Mouse (Mus musculus) MEL (cell line): ENCODE measurements at regions not wholly inside any gene's neighbourhood (a gene's known extent, or its start where the extent isn't known, plus 50 kb on each side); places are given as distances from the start of the nearest gene placed in this dataset.

ENCODE experiments used
- DNase-seq: peaks from one replicate; pipeline ENCODE4 v3.0.0; 2011; ENCODE audit warnings: low read depth, low spot score
- H3K27ac ChIP-seq: 2 replicates; pipeline ENCODE4 v1.5.1; 2012; ENCODE audit warnings: low read depth, mild to moderate bottlenecking, control low read depth, low read length, moderate library complexity; ENCODE audit not compliant: control insufficient read depth
- H3K27me3 ChIP-seq, 2 experiments: fragments of 150-350 bp in 1 of 2; sonication (generic) in 1 of 2; 2 replicates each; pipeline ENCODE4 v1.6.1; 2012; ENCODE audit warnings: low read length in 2 of 2, mild to moderate bottlenecking in 2 of 2, improper control_type of control experiment in 1 of 2, moderate library complexity in 1 of 2; ENCODE audit not compliant: insufficient read depth in 2 of 2, control insufficient read depth in 1 of 2
- H3K36me3 ChIP-seq, 2 experiments: 2 replicates each; pipeline ENCODE4 v1.6.1; 2012 to 2014; ENCODE audit warnings: low read length in 2 of 2, improper control_type of control experiment in 1 of 2, inconsistent platforms in 1 of 2, mild to moderate bottlenecking in 1 of 2; ENCODE audit not compliant: insufficient read depth in 2 of 2, control insufficient read depth in 1 of 2
- H3K4me1 ChIP-seq, 2 experiments: fragments of 150-350 bp in 1 of 2; sonication (generic) in 1 of 2; 2 replicates each; pipeline ENCODE4 v1.6.1; 2012; ENCODE audit warnings: low read length in 2 of 2, improper control_type of control experiment in 1 of 2, mild to moderate bottlenecking in 1 of 2; ENCODE audit not compliant: insufficient read depth in 2 of 2, control insufficient read depth in 1 of 2
- H3K4me3 ChIP-seq, 2 experiments: fragments of 150-350 bp in 1 of 2; sonication (generic) in 1 of 2; 2 replicates each; pipeline ENCODE4 v1.5.1; 2012; ENCODE audit warnings: low read depth in 2 of 2, low read length in 2 of 2, mild to moderate bottlenecking in 2 of 2, moderate library complexity in 2 of 2, control low read depth in 1 of 2, improper control_type of control experiment in 1 of 2; ENCODE audit not compliant: control insufficient read depth in 1 of 2, insufficient read depth in 1 of 2
- H3K79me2 ChIP-seq: 2 replicates; pipeline ENCODE4 v1.6.1; 2012; ENCODE audit warnings: mild to moderate bottlenecking, low read length, moderate library complexity; ENCODE audit not compliant: control insufficient read depth, poor library complexity, insufficient read depth
- H3K9ac ChIP-seq: 2 replicates; pipeline ENCODE4 v1.6.1; 2012; ENCODE audit warnings: low read depth, mild to moderate bottlenecking, control low read depth, low read length, moderate library complexity; ENCODE audit not compliant: control insufficient read depth, poor library complexity, severe bottlenecking
- H3K9me3 ChIP-seq: fragments of 150-350 bp; sonication (generic); replicated peaks from 2 replicates; pipeline ENCODE4 v1.6.1; 2012; ENCODE audit warnings: mild to moderate bottlenecking, low read length, improper control_type of control experiment, moderate library complexity; ENCODE audit not compliant: insufficient read depth
- BHLHE40 ChIP-seq: IDR thresholded peaks from 2 replicates; pipeline ENCODE4 v1.6.1; 2012; ENCODE audit warnings: low read depth, mild to moderate bottlenecking, inconsistent platforms, low read length, improper control_type of control experiment, borderline replicate concordance
- CHD1 ChIP-seq: IDR thresholded peaks from 2 replicates; pipeline ENCODE4 v1.6.1; 2012; ENCODE audit warnings: low read depth, mild to moderate bottlenecking, inconsistent platforms, low read length, improper control_type of control experiment
- CTCF ChIP-seq, 3 experiments: IDR thresholded peaks in 2 of 3; conservative IDR thresholded peaks in 1 of 3; 2 replicates each; pipeline ENCODE4 v1.5.1; 2011 to 2012; ENCODE audit warnings: low read length in 3 of 3, low read depth in 2 of 3, mild to moderate bottlenecking in 2 of 3, improper control_type of control experiment in 1 of 3, inconsistent platforms in 1 of 3, mixed read lengths in 1 of 3, moderate library complexity in 1 of 3; ENCODE audit not compliant: control insufficient read depth in 1 of 3, insufficient read depth in 1 of 3, poor library complexity in 1 of 3, severe bottlenecking in 1 of 3
- ELF1 ChIP-seq: IDR thresholded peaks from 2 replicates; pipeline ENCODE4 v1.6.1; 2014; ENCODE audit warnings: low read depth, mild to moderate bottlenecking, inconsistent platforms, low read length, improper control_type of control experiment, moderate library complexity
- EP300 ChIP-seq, 2 experiments: IDR thresholded peaks; 2 replicates each; pipeline ENCODE4 v1.6.1; 2011; ENCODE audit warnings: improper control_type of control experiment in 2 of 2, low read length in 2 of 2, low read depth in 1 of 2, mild to moderate bottlenecking in 1 of 2
- ETS1 ChIP-seq: IDR thresholded peaks from 2 replicates; pipeline ENCODE4 v1.6.1; 2012; ENCODE audit warnings: low read depth, mild to moderate bottlenecking, inconsistent platforms, low read length, improper control_type of control experiment, moderate library complexity
- GABPA ChIP-seq: IDR thresholded peaks from 2 replicates; pipeline ENCODE4 v1.6.1; 2012; ENCODE audit warnings: low read depth, mild to moderate bottlenecking, inconsistent platforms, low read length, improper control_type of control experiment, moderate library complexity
- KAT2A ChIP-seq: conservative IDR thresholded peaks from 2 replicates; pipeline ENCODE4 v1.6.1; 2012; ENCODE audit warnings: low read depth, low read length, improper control_type of control experiment, inconsistent platforms
- MEF2A ChIP-seq: IDR thresholded peaks from 2 replicates; pipeline ENCODE4 v1.6.1; 2014; ENCODE audit warnings: low read depth, mild to moderate bottlenecking, inconsistent platforms, low read length, improper control_type of control experiment; ENCODE audit not compliant: poor library complexity, insufficient replicate concordance, severe bottlenecking; ENCODE audit errors: extremely low read depth
- MXI1 ChIP-seq: IDR thresholded peaks from 2 replicates; pipeline ENCODE4 v1.6.1; 2011; ENCODE audit warnings: mild to moderate bottlenecking, low read depth, low read length, improper control_type of control experiment
- MYB ChIP-seq: IDR thresholded peaks from 2 replicates; pipeline ENCODE4 v1.6.1; 2011; ENCODE audit warnings: mild to moderate bottlenecking, low read depth, low read length, improper control_type of control experiment
- MYC ChIP-seq: IDR thresholded peaks from 2 replicates; pipeline ENCODE4 v1.6.1; 2011; ENCODE audit warnings: low read depth, mild to moderate bottlenecking, low read length, improper control_type of control experiment, moderate library complexity
- NELFE ChIP-seq: IDR thresholded peaks from 2 replicates; pipeline ENCODE4 v1.6.1; 2011; ENCODE audit warnings: low read depth, low read length, improper control_type of control experiment
- NRF1 ChIP-seq: IDR thresholded peaks from 2 replicates; pipeline ENCODE4 v1.6.1; 2014; ENCODE audit warnings: low read depth, mild to moderate bottlenecking, inconsistent platforms, low read length, improper control_type of control experiment, moderate library complexity; ENCODE audit not compliant: poor library complexity, insufficient read depth, severe bottlenecking
- POLR2A ChIP-seq, 2 experiments: IDR thresholded peaks; 2 replicates each; pipeline ENCODE4 v1.6.1; 2011 to 2012; ENCODE audit warnings: low read length in 2 of 2, mild to moderate bottlenecking in 2 of 2, control low read depth in 1 of 2, improper control_type of control experiment in 1 of 2, low read depth in 1 of 2, moderate library complexity in 1 of 2; ENCODE audit not compliant: control insufficient read depth in 1 of 2, insufficient read depth in 1 of 2, poor library complexity in 1 of 2
- POLR2AphosphoS5 ChIP-seq: IDR thresholded peaks from 2 replicates; pipeline ENCODE4 v1.6.1; 2012; ENCODE audit warnings: low read depth, borderline replicate concordance, mild to moderate bottlenecking, inconsistent platforms, low read length, moderate library complexity, mixed read lengths
- SIN3A ChIP-seq: IDR thresholded peaks from 2 replicates; pipeline ENCODE4 v1.6.1; 2012; ENCODE audit warnings: low read length, improper control_type of control experiment, inconsistent platforms
- TCF12 ChIP-seq: IDR thresholded peaks from 2 replicates; pipeline ENCODE4 v1.6.1; 2014; ENCODE audit warnings: low read depth, mild to moderate bottlenecking, inconsistent platforms, low read length, improper control_type of control experiment, moderate library complexity
- UBTF ChIP-seq: IDR thresholded peaks from 2 replicates; pipeline ENCODE4 v1.6.1; 2012; ENCODE audit warnings: low read depth, mild to moderate bottlenecking, inconsistent platforms, low read length, improper control_type of control experiment, moderate library complexity, borderline replicate concordance; ENCODE audit not compliant: insufficient read depth
- USF2 ChIP-seq, 2 experiments: IDR thresholded peaks; 2 replicates each; pipeline ENCODE4 v1.6.1; 2011 to 2012; ENCODE audit warnings: improper control_type of control experiment in 2 of 2, low read length in 2 of 2, borderline replicate concordance in 1 of 2, inconsistent platforms in 1 of 2, low read depth in 1 of 2, mild to moderate bottlenecking in 1 of 2; ENCODE audit not compliant: insufficient read depth in 1 of 2
- ZC3H11A ChIP-seq: IDR thresholded peaks from 2 replicates; pipeline ENCODE4 v1.6.1; 2012; ENCODE audit warnings: low read depth, mild to moderate bottlenecking, inconsistent platforms, low read length, improper control_type of control experiment
- ZKSCAN1 ChIP-seq: IDR thresholded peaks from 2 replicates; pipeline ENCODE4 v1.6.1; 2012; ENCODE audit warnings: low read depth, mild to moderate bottlenecking, inconsistent platforms, low read length, improper control_type of control experiment, moderate library complexity
- ZMIZ1 ChIP-seq: IDR thresholded peaks from 2 replicates; pipeline ENCODE4 v1.6.1; 2012; ENCODE audit warnings: low read depth, mild to moderate bottlenecking, inconsistent platforms, low read length, improper control_type of control experiment, moderate library complexity
- ZNF384 ChIP-seq: IDR thresholded peaks from 2 replicates; pipeline ENCODE4 v1.6.1; 2012; ENCODE audit warnings: low read depth, mild to moderate bottlenecking, inconsistent platforms, low read length, improper control_type of control experiment

GRCm38 (mm10) chr2:61138625-61138997 is 175.6 kb upstream of the Rbms1 start:
- no peaks in the 10 kb centered on the region for H3K4me1 ChIP-seq
- no peak overlapping the region for H3K9ac ChIP-seq
- no peaks in the 10 kb centered on the region for H3K9me3 ChIP-seq
- no peak for DNase-seq
- no peaks in the 10 kb centered on the region for H3K27me3 ChIP-seq
- no peaks in the 10 kb centered on the region for H3K79me2 ChIP-seq
- H3K36me3 ChIP-seq = no peaks in the 10 kb centered on the region
- H3K4me3 ChIP-seq = no peak overlapping the region
- no peak overlapping the region for H3K27ac ChIP-seq
- TF ChIP-seq GABPA = no peak
- TF ChIP-seq ZMIZ1 = no peak
- TF ChIP-seq POLR2A (IDR thresholded peaks at IDR 0.05; ENCODE audit: control insufficient read depth in 1 of 2, insufficient read depth in 1 of 2, low read depth in 1 of 2, low read length in 2 of 2, poor library complexity in 1 of 2) = no peak
- TF ChIP-seq MXI1 = no peak
- TF ChIP-seq TCF12 = no peak
- TF ChIP-seq BHLHE40 = no peak

- no peak overlapping the region for H3K27ac ChIP-seq
Observed at GRCm38 (mm10) chr2:61137378-61137777, 174.4 kb upstream of the Rbms1 start.

GRCm38 (mm10) chr2:61136926-61137325 is 173.9 kb upstream of the Rbms1 start:
- Histone ChIP-seq H3K79me2 (no peaks in the 10 kb centered on the region), H3K27ac (no peak overlapping the region)
- TF ChIP-seq TCF12 (no peak), MYC (no peak), ZC3H11A (no peak), UBTF (no peak), ZNF384 (peak; percentile 16; the same call in 1 of the 2 replicates), NRF1 (no peak)

More at GRCm38 (mm10) chr2:61137378-61137777, 174.4 kb upstream of the Rbms1 start:
- Histone ChIP-seq H3K9ac (no peak overlapping the region), H3K79me2 (no peaks in the 10 kb centered on the region), H3K36me3 (no peaks in the 10 kb centered on the region), H3K27me3 (no peaks in the 10 kb centered on the region), H3K4me3 (no peak overlapping the region), H3K4me1 (no peaks in the 10 kb centered on the region), H3K9me3 (no peaks in the 10 kb centered on the region)
- peak; percentile 11 for DNase-seq
- TF ChIP-seq CTCF (IDR thresholded peaks at IDR 0.05 in 2 of 3, conservative IDR thresholded peaks at IDR 0.05 in 1 of 3; ENCODE audit: control insufficient read depth in 1 of 3, insufficient read depth in 1 of 3, low read depth in 2 of 3, low read length in 3 of 3, poor library complexity in 1 of 3, severe bottlenecking in 1 of 3) (no peak), USF2 (IDR thresholded peaks at IDR 0.05; ENCODE audit: borderline replicate concordance in 1 of 2, insufficient read depth in 1 of 2, low read depth in 1 of 2, low read length in 2 of 2) (no peak), SIN3A (no peak), CHD1 (no peak), ZMIZ1 (no peak), ETS1 (no peak), ZC3H11A (no peak), MEF2A (no peak), MYB (no peak), ZKSCAN1 (no peak), MXI1 (no peak), EP300 (IDR thresholded peaks at IDR 0.05; ENCODE audit: low read depth in 1 of 2, low read length in 2 of 2) (no peak), ELF1 (no peak), POLR2AphosphoS5 (no peak), TCF12 (no peak), UBTF (no peak), KAT2A (no peak), NELFE (no peak)

More at GRCm38 (mm10) chr2:61136926-61137325, 173.9 kb upstream of the Rbms1 start:
- no peaks in the 10 kb centered on the region for H3K4me1 ChIP-seq
- H3K9me3 ChIP-seq = no peaks in the 10 kb centered on the region
- no peak for DNase-seq
- H3K27me3 ChIP-seq = no peaks in the 10 kb centered on the region
- H3K36me3 ChIP-seq = no peaks in the 10 kb centered on the region
- H3K4me3 ChIP-seq = no peak overlapping the region
- H3K9ac ChIP-seq = no peak overlapping the region
